Mouse (Mus musculus) olfactory bulb, adult 2 months (tissue): ENCODE measurements around the gene Gle1.

Experiments used
- CTCF ChIP-seq: fragments of 200-500 bp; IDR thresholded peaks from 2 replicates; pipeline ENCODE4 v1.5.1; 2012; ENCODE audit warnings: low read depth, mild to moderate bottlenecking, low read length, moderate library complexity; ENCODE audit not compliant: insufficient read depth
- POLR2A ChIP-seq: fragments of 200-500 bp; IDR thresholded peaks from 2 replicates; pipeline ENCODE4 v1.6.1; 2012; ENCODE audit warnings: mild to moderate bottlenecking, low read depth, low read length, moderate library complexity; ENCODE audit not compliant: insufficient read depth

DNA sequence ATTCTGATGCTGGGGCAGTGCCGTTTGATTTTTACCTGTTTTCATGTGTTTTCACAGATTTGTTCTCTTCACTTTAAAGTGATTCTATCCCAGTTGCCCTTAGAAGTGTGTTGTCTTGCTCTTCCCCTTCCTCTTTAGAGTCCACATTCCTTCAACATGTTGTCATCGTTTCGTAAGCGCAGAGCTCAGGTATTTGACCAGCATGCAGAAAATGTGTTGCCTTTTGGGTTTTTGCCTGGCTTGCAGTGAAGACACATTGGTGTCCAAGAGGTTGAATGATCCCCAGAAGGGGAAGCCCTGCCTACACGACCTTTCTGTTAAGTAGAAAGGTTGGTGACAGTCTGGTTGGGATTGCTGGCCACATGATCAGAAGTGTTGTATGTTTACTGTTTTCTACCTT is 33.4 kb downstream of the Gle1 start:
- TF ChIP-seq CTCF (no peak), POLR2A (no peak)
